Mouse (Mus musculus) MEL (cell line): ENCODE data around the gene Rab21. TPM values are rescaled to one million over a fixed set of nuclear protein-coding genes. Genes with fewer than 3 reads are reported as not detected.
A peak's percentile ranks its signal among the peaks of the same experiment; 100 is the strongest.

ENCODE experiments used
- DNase-seq: peaks from one replicate; pipeline ENCODE4 v3.0.0; 2011; ENCODE audit warnings: low read depth, low spot score
- H3K27ac ChIP-seq: 2 replicates; pipeline ENCODE4 v1.5.1; 2012; ENCODE audit warnings: low read depth, mild to moderate bottlenecking, control low read depth, low read length, moderate library complexity; ENCODE audit not compliant: control insufficient read depth
- H3K27me3 ChIP-seq, 2 experiments: fragments of 150-350 bp in 1 of 2; sonication (generic) in 1 of 2; 2 replicates each; pipeline ENCODE4 v1.6.1; 2012; ENCODE audit warnings: low read length in 2 of 2, mild to moderate bottlenecking in 2 of 2, improper control_type of control experiment in 1 of 2, moderate library complexity in 1 of 2; ENCODE audit not compliant: insufficient read depth in 2 of 2, control insufficient read depth in 1 of 2
- H3K36me3 ChIP-seq, 2 experiments: 2 replicates each; pipeline ENCODE4 v1.6.1; 2012 to 2014; ENCODE audit warnings: low read length in 2 of 2, improper control_type of control experiment in 1 of 2, inconsistent platforms in 1 of 2, mild to moderate bottlenecking in 1 of 2; ENCODE audit not compliant: insufficient read depth in 2 of 2, control insufficient read depth in 1 of 2
- H3K4me1 ChIP-seq, 2 experiments: fragments of 150-350 bp in 1 of 2; sonication (generic) in 1 of 2; 2 replicates each; pipeline ENCODE4 v1.6.1; 2012; ENCODE audit warnings: low read length in 2 of 2, improper control_type of control experiment in 1 of 2, mild to moderate bottlenecking in 1 of 2; ENCODE audit not compliant: insufficient read depth in 2 of 2, control insufficient read depth in 1 of 2
- H3K4me3 ChIP-seq, 2 experiments: fragments of 150-350 bp in 1 of 2; sonication (generic) in 1 of 2; 2 replicates each; pipeline ENCODE4 v1.5.1; 2012; ENCODE audit warnings: low read depth in 2 of 2, low read length in 2 of 2, mild to moderate bottlenecking in 2 of 2, moderate library complexity in 2 of 2, control low read depth in 1 of 2, improper control_type of control experiment in 1 of 2; ENCODE audit not compliant: control insufficient read depth in 1 of 2, insufficient read depth in 1 of 2
- H3K79me2 ChIP-seq: 2 replicates; pipeline ENCODE4 v1.6.1; 2012; ENCODE audit warnings: mild to moderate bottlenecking, low read length, moderate library complexity; ENCODE audit not compliant: control insufficient read depth, poor library complexity, insufficient read depth
- H3K9ac ChIP-seq: 2 replicates; pipeline ENCODE4 v1.6.1; 2012; ENCODE audit warnings: low read depth, mild to moderate bottlenecking, control low read depth, low read length, moderate library complexity; ENCODE audit not compliant: control insufficient read depth, poor library complexity, severe bottlenecking
- H3K9me3 ChIP-seq: fragments of 150-350 bp; sonication (generic); replicated peaks from 2 replicates; pipeline ENCODE4 v1.6.1; 2012; ENCODE audit warnings: mild to moderate bottlenecking, low read length, improper control_type of control experiment, moderate library complexity; ENCODE audit not compliant: insufficient read depth
- ELF1 ChIP-seq: IDR thresholded peaks from 2 replicates; pipeline ENCODE4 v1.6.1; 2014; ENCODE audit warnings: low read depth, mild to moderate bottlenecking, inconsistent platforms, low read length, improper control_type of control experiment, moderate library complexity
- EP300 ChIP-seq, 2 experiments: IDR thresholded peaks; 2 replicates each; pipeline ENCODE4 v1.6.1; 2011; ENCODE audit warnings: improper control_type of control experiment in 2 of 2, low read length in 2 of 2, low read depth in 1 of 2, mild to moderate bottlenecking in 1 of 2
- MYB ChIP-seq: IDR thresholded peaks from 2 replicates; pipeline ENCODE4 v1.6.1; 2011; ENCODE audit warnings: mild to moderate bottlenecking, low read depth, low read length, improper control_type of control experiment
- NELFE ChIP-seq: IDR thresholded peaks from 2 replicates; pipeline ENCODE4 v1.6.1; 2011; ENCODE audit warnings: low read depth, low read length, improper control_type of control experiment
- NRF1 ChIP-seq: IDR thresholded peaks from 2 replicates; pipeline ENCODE4 v1.6.1; 2014; ENCODE audit warnings: low read depth, mild to moderate bottlenecking, inconsistent platforms, low read length, improper control_type of control experiment, moderate library complexity; ENCODE audit not compliant: poor library complexity, insufficient read depth, severe bottlenecking
- RAD21 ChIP-seq: IDR thresholded peaks from 2 replicates; pipeline ENCODE4 v1.6.1; 2011; ENCODE audit warnings: mild to moderate bottlenecking, low read depth, low read length, improper control_type of control experiment
- SIN3A ChIP-seq: IDR thresholded peaks from 2 replicates; pipeline ENCODE4 v1.6.1; 2012; ENCODE audit warnings: low read length, improper control_type of control experiment, inconsistent platforms
- UBTF ChIP-seq: IDR thresholded peaks from 2 replicates; pipeline ENCODE4 v1.6.1; 2012; ENCODE audit warnings: low read depth, mild to moderate bottlenecking, inconsistent platforms, low read length, improper control_type of control experiment, moderate library complexity, borderline replicate concordance; ENCODE audit not compliant: insufficient read depth
- USF2 ChIP-seq, 2 experiments: IDR thresholded peaks; 2 replicates each; pipeline ENCODE4 v1.6.1; 2011 to 2012; ENCODE audit warnings: improper control_type of control experiment in 2 of 2, low read length in 2 of 2, borderline replicate concordance in 1 of 2, inconsistent platforms in 1 of 2, low read depth in 1 of 2, mild to moderate bottlenecking in 1 of 2; ENCODE audit not compliant: insufficient read depth in 1 of 2
- ZC3H11A ChIP-seq: IDR thresholded peaks from 2 replicates; pipeline ENCODE4 v1.6.1; 2012; ENCODE audit warnings: low read depth, mild to moderate bottlenecking, inconsistent platforms, low read length, improper control_type of control experiment
- ZKSCAN1 ChIP-seq: IDR thresholded peaks from 2 replicates; pipeline ENCODE4 v1.6.1; 2012; ENCODE audit warnings: low read depth, mild to moderate bottlenecking, inconsistent platforms, low read length, improper control_type of control experiment, moderate library complexity
- polyA plus RNA-seq, 2 experiments: library from polyadenylated mRNA; stranded (reverse) in 1 of 2; unstranded in 1 of 2; fragments of >175 nt in 1 of 2; fragments of >200 nt in 1 of 2; gene quantifications; 2 replicates each; pipeline versions ENCODE4 v1.2.1 to v1.2.4; 2012; ENCODE audit warnings: low replicate concordance in 2 of 2, low read depth in 1 of 2; ENCODE audit not compliant: insufficient read length in 2 of 2, insufficient read depth in 1 of 2, missing spikeins in 1 of 2
- total RNA-seq: library from RNA; depleted of rRNA; stranded (reverse); fragments of 300-350 nt; gene quantifications from 2 replicates; pipeline ENCODE4 v1.2.3, GENCODE M21; 2012

Rab21 gene
- total and polyA plus RNA-seq, 3 experiments, result 12.9 to 31.5 (median 20.9) TPM

GRCm38 (mm10) chr10:115355016-115355415 lies 39.6 kb upstream of the Rab21 start:
- no peak for DNase-seq
- Histone ChIP-seq H3K9me3 (no peaks in the 10 kb centered on the region), H3K36me3 (peaks cover 0 to 9% of the 10 kb centered on the region in 2 experiments; a peak in 2 of 4 replicates), H3K27ac (no peak overlapping the region), H3K9ac (no peak overlapping the region), H3K79me2 (no peaks in the 10 kb centered on the region), H3K27me3 (no peaks in the 10 kb centered on the region), H3K4me1 (peaks cover 7 to 11% of the 10 kb centered on the region in 2 experiments), H3K4me3 (no peak overlapping the region)
- TF ChIP-seq USF2 (IDR thresholded peaks at IDR 0.05; ENCODE audit: borderline replicate concordance in 1 of 2, insufficient read depth in 1 of 2, low read depth in 1 of 2, low read length in 2 of 2) (no peak), RAD21 (no peak)

GRCm38 (mm10) chr10:115354553-115354952 lies 39.2 kb upstream of the Rab21 start:
- H3K36me3 ChIP-seq, result peaks cover 0 to 9% of the 10 kb centered on the region in 2 experiments; a peak in 2 of 4 replicates
- no peaks in the 10 kb centered on the region for H3K9me3 ChIP-seq
- H3K9ac ChIP-seq, result no peak overlapping the region
- DNase-seq, result no peak
- H3K79me2 ChIP-seq, result no peaks in the 10 kb centered on the region
- H3K4me3 ChIP-seq, result no peak overlapping the region
- H3K27me3 ChIP-seq, result no peaks in the 10 kb centered on the region
- TF ChIP-seq ZC3H11A (no peak), MYB (no peak), ELF1 (no peak), NELFE (no peak), ZKSCAN1 (no peak)
- no peak overlapping the region for H3K27ac ChIP-seq
- H3K4me1 ChIP-seq, result peaks cover 7 to 11% of the 10 kb centered on the region in 2 experiments

GRCm38 (mm10) chr10:115350810-115351397 lies 35.5 kb upstream of the Rab21 start:
- Histone ChIP-seq H3K4me3 (peak overlapping the region in 1 of 2 experiments; percentile 19; a peak in 1 of 4 replicates), H3K27ac (no peak overlapping the region), H3K9ac (no peak overlapping the region), H3K4me1 (peaks cover 7 to 11% of the 10 kb centered on the region in 2 experiments), H3K36me3 (peaks cover 0 to 9% of the 10 kb centered on the region in 2 experiments; a peak in 2 of 4 replicates), H3K79me2 (no peaks in the 10 kb centered on the region), H3K9me3 (no peaks in the 10 kb centered on the region), H3K27me3 (no peaks in the 10 kb centered on the region)
- peak; percentile 50 for DNase-seq
- TF ChIP-seq ZKSCAN1, result no peak
- no peak for TF ChIP-seq EP300 (IDR thresholded peaks at IDR 0.05; ENCODE audit: low read depth in 1 of 2, low read length in 2 of 2)
- TF ChIP-seq UBTF, result no peak
- TF ChIP-seq NRF1, result no peak
- no peak for TF ChIP-seq SIN3A
- 0 out of 2 replicates have a peak, but pooled peaks have one; percentile 14 for TF ChIP-seq ELF1
